Mouse (Mus musculus) ES-E14 (cell line): ENCODE measurements at regions not wholly inside any gene's neighbourhood (a gene's known extent, or its start where the extent isn't known, plus 50 kb on each side); places are given as distances from the start of the nearest gene placed in this dataset.

Source experiments
- MAFK ChIP-seq: IDR thresholded peaks from 2 replicates; pipeline ENCODE4 v1.6.1; 2014; ENCODE audit warnings: mild to moderate bottlenecking, low read depth, low read length, inconsistent platforms; ENCODE audit not compliant: insufficient read depth
- ZC3H11A ChIP-seq: IDR thresholded peaks from 2 replicates; pipeline ENCODE4 v1.6.1; 2012; ENCODE audit warnings: low read depth, mild to moderate bottlenecking, inconsistent platforms, low read length, borderline replicate concordance

GRCm38 (mm10) chr3:17895869-17896268 lies 52.3 kb upstream of the Cypt12 start:
- TF ChIP-seq ZC3H11A (no peak), MAFK (no peak)
